Mouse (Mus musculus) cortical plate, adult 2 months (tissue): ENCODE measurements around the gene Dph2.

Experiments used
- CTCF ChIP-seq: fragments of 200-500 bp; IDR thresholded peaks from 2 replicates; pipeline ENCODE4 v1.5.1; 2011; ENCODE audit warnings: mild to moderate bottlenecking, control low read depth, low read length; ENCODE audit not compliant: insufficient read depth; ENCODE audit errors: extremely low read depth
- POLR2A ChIP-seq: fragments of 200-500 bp; IDR thresholded peaks from 2 replicates; pipeline ENCODE4 v1.6.1; 2011; ENCODE audit warnings: mild to moderate bottlenecking, low read length, control low read depth; ENCODE audit not compliant: insufficient read depth; ENCODE audit errors: extremely low read depth

GRCm38 (mm10) chr4:117921358-117921757, 29.5 kb upstream of the Dph2 start:
- TF ChIP-seq CTCF = no peak
- TF ChIP-seq POLR2A = no peak
